Mouse (Mus musculus): ENCODE measurements around the gene Gm11627.
"Not testable (repeated sequence)": the region's sequence is repeated elsewhere in the genome, so short reads cannot be mapped to it uniquely, and the experiment has no call there.

The Gm11627 gene

DNA sequence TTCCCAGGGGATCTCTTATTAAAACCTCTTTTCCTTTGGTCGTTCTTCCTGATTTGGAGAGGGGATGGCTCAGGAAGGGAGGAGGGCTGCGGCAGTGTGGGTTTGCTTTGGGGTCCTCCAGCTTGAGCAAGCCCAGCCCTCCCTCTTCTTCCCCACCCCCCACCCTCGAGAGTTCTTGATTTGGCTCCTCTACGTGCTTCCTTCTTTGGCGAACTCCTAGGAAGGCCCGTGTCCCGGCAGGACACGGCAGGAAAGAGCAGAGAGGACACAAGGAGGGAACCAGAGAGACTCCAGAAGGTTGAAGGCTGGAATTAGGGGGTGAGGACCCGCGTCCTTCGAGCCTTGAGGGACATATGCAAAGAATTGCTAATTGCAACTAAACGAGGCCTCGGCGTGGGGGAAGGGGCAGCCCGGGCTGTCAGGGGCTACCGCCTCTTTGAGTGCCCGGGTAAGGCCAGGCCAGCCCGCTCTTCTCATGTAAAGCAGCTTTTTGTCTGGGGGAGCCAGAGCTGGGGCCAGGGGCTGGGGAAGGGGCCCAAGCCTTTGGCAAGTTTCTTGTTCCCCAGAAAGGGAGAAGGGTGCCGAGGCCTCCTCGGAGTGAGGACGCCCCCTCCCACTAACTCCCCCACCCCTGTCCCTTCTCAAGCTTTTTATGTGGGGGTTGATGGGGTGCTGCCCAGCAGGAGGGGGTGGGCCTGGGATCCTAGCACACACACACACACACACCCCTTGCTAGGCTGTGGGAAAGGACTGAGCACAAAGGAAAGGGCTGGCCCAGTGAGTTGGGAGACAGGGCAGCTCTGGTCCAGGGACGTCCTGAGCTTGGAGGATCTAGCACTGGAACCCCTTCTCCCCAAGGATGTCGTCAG lies at the start of gene Gm11627:
Gm11627 (minus strand) TSS at position 297 of the 869 bp plus-strand sequence.
- in situ Hi-C loops (cut with MseI, MboI) = loop anchor here in 1 of 2 experiments (5.0 kb wide), 1 partner anchor 73 kb away; no protein-coding TSS in a partner anchor

DNA sequence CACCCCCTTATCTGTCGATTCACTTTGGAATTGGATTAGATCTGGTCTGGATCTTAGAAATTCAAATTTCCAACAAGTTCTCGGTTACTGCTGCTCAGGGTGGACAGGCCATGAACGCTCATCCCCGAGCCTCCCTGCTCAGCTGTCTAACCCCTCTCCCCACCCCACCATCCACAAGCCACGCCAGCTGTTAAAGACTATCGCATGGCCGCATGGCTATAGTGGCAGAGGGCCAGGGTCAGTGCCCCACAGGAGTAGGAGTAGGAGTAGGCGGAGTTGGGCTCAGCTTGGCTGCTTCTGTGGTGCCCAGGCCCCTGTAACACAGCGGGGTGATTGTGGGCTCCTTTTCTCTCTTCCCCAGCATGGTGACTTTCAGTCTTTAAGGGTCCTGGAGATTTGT lies 49.3 kb upstream of the Gm11627 start:
- in situ Hi-C loops (cut with MseI, MboI) = no loop called here

DNA sequence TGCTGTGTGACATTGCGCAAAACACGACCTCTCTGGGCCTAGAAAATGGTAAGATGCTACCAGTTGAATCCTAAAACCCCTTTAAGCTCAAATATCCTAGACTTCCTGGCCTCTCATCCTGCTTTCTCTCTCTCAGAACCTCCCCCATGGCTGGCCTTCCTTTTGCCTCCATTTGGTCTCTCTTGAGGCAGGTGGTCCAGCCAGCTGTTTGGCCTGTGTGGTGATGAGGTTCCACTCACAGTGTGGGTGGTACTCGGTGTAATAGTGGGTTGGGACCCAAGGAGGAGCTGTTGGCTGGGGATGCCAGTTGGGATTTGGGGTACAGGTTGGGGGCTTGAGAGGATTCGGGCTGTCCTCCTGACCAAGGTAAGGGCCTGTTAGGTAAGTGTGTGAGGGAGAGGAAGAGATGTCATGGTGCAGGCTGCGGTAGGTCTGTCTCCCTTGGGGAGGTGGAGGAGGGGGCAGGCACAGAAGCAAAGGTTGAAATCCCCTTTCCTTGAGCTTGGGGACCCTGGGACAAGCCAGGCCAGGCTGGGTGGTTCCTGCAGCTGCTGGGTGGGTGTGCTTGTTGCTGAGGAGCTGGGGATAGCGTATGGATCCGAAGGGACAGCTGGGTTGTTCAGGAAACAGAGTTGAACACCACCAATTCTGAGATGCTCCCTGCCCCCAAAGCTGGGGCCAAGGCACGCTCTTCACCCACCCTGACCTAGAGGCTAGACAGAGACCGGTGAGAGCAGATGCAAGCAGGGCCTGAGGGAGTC lies 48.1 kb upstream of the Gm11627 start:
- in situ Hi-C loops (cut with MseI, MboI) = no loop called here

DNA sequence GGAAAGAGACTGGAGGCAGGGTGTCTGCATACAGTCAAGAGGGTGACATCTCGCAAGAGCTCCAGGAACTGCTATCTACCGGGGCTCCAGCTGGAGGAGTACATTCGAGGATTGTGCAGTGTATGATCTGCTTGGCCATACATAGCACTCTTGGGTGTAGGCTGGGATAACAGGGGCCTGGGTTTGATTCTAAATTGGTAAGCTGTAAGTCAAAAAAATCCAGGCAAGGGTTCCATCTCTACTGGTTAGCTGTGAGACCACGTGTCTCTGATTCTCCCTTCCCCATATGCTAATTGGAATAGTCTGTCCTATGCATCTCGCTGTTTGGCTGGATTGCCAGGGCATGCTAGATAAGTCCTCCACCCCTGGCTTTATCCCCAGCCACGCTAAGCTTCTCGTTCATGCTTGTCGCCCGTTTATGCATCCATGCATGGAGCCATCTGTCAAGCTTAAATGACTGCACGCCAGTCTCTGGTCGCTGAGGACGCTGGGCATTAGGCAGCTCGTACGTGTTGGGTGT lies 45.7 kb upstream of the Gm11627 start:
- in situ Hi-C loops (cut with MseI, MboI) = no loop called here

DNA sequence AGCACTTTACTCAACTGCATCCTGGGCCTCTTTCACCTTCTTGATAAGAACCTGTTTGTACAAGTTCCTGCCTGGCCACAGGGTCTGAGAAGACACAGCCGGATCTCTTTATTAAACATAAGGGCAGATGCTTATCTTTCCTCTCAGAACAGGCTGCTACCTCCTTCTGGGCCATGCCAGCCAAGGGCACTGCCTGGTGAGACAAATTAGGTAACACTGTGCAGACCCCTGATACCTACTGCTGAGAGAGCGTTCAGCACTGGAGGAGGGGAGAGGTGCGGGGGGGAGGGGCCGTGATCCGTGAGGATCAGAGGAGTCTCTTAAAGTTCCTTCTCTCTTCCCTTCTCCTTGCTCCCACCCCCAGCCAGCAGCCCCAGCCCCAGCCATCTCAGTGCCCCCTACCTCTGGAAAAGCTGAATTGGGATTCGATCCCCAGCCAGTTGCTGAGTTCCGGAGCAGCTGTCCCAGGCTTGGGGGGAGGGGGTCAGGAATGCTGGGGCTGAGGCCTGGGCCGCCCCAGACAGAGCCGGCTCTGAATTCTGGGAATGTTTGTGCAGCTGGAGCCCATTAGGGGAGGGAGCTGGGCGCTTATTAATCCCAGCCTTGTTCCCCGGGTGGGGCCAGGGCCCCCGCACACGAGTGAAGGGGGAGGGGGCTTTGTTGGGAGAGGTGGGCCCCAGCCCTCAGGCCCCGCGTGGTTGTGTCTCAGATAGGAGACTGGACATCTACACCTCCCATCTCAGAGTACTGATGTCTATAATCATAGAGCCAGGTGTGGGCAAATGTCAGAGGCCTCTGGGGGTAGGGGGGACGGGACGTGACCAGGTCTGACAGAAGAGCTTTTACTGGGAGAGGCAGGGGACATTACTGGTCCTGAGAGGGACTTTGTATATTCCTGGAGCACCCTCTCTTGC lies 44.9 kb upstream of the Gm11627 start:
- in situ Hi-C loops (cut with MseI, MboI) = no loop called here

DNA sequence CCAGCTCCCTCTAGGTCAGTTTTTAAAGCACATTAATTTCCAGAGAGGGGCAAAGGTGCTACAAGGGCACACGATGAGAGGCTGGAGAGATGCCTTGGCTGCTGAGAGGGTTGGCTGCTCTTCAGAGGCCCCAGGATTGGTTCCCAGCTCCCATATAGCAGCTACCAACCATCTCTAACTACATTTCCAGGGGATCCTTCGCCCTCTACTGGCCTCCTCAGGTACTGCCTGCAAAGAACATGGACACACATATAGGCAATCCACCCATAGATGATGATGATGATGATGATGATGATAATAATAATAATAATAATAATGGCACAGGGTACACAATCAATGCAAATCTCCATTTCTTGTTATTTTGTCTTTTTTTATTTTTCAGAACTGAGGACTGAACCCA lies 40.2 kb upstream of the Gm11627 start:
- in situ Hi-C loops (cut with MseI, MboI) = no loop called here

DNA sequence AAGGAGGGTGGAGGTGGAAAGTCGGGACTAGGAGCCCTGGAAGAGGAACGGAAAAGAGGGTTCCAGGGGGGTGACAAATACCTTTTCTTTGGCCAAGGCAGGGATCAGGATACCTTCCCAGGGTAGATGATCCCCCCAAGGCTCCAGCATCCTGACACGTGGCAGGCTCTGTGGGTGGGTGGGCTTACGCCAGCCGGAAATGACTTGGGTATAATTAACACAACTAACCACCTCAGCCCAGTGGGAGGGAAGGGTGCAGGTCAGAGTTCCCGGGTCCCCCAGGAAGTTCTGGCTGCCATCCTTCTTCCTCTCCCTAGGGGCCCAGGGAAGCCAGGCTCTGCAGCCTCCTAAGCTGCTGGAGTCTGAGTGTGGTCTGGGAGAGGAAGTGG lies 32.0 kb upstream of the Gm11627 start:
- in situ Hi-C loops (cut with MseI, MboI) = no loop called here

DNA sequence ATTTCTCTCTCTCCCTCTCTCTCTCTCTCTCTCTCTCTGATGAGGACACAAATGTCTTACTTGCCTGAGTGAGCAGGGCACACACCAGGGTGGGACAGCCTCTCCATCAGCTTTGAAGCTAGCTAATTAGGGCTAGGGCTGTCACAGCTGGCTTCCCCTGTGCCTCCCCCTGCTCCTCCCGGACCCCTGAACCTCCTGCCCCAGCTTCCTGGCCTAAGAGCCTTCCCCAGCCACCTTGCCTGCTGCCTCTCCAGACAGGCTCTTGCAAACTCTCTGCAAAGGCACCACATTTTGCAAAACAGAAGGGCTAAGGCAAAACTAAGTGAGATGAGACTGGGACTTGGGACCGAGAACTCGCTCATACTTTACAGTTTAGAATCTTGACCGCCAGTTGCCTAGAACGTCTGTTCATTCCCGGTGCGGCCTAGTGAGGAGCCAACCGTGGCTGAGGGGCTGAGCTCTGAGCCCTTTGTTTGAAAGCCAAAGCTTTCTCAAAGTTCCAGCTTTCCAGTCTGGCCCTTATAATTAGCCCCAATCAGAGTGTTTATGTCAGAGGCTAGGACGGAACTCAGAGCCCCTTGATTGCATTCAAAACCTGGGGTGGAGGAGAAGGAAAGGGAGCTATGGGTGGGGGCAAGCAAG lies 31.5 kb upstream of the Gm11627 start:
- in situ Hi-C loops (cut with MseI, MboI) = no loop called here

DNA sequence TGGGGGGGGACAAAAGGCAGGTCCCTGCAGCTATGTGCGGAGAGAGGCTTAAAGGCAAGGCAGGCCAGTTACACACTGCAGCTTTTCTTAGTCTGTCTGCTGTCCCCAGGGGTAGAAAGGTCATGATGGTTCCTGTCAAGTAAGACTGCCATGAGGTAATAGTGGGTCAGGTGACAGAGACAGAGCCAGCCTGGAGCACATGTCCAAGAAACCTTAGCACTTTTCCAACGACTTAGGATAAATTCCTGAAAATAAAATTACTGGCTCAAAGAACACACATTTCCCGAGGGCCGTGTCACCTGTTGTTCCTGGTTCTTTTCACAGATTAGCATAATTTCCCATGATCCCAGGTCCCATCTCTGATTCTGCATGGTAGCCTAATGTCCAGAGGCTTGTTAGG lies 31.0 kb upstream of the Gm11627 start:
- in situ Hi-C loops (cut with MseI, MboI) = no loop called here

DNA sequence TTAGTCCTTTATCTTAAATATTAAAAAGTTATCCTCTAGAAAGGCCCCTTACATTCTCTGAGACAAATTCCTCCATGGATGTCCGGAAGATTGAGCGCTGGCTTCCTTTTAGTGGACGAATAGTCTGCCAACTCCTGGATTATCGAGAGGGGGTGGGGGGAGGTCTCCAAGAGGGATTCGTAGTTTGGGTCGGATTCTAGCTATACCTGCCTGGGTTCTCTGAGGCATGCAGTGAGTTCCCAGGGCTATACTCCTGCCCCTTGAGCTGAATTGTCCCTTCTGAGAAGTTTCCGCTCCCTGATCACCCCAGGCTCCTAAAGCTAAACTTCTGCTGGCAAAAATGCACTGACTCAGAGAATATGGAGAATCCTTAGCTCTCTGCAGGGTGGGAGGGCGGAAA lies 30.2 kb upstream of the Gm11627 start:
- in situ Hi-C loops (cut with MseI, MboI) = no loop called here

DNA sequence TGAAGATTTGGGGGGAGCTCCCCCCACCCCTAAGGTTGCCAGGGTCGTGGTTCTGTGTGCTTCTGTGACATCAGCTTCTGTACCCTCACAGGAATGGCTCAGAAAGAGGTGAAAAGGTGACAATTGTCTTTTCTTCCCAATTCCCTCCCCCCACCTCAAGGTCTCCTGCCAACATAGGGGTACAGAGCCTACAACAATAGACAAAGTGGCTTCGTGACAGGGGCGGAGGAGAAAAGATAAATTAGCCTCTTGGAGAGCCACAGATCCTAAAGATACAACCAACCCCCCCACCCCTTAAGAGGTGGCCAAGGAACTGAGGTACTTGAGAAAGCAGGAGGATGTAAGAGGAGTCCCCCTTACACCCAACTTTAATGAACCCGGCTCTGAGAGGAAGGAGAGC lies 29.4 kb upstream of the Gm11627 start:
- in situ Hi-C loops (cut with MseI, MboI) = no loop called here

DNA sequence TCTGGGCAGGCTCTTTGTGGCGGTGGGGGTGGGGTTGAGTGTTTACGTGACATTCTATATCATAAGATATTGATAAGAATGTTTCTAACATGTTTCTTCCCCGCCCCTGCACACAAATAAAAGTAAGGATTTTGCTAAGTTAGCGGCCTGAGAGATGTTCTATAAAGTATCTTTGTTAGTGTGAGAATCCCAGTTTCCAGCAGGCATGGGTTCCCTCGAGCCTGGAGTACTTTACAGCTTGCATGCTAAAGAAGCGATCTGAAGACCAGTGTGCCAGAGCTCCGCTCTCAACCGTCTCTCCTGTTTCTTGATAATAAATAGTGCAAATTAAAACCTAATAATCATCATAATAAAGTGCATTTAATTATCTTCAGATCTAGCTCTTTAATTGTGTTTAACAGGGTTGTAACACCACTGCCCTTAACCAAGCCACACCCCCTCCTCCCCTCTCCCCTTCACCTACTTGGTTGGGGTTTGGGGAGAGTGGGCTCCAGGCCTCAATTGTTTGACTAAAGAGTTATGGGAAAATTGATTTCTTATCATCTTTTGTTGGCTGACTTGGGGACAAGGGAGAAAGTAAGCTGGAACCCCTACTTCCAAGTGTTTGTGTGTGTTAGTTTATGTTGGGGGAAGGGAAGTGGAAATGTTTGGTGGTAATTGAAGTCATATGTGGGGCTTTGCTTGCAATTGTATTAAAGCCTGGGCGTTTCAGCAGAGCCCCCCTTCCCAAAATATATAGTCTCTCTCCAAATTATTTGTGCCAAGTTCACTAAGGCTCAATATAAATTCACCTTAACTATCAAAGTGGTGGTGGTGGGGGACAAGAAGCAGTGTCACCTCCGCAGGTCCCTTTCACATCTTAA lies 28.7 kb upstream of the Gm11627 start:
- in situ Hi-C loops (cut with MseI, MboI) = no loop called here

DNA sequence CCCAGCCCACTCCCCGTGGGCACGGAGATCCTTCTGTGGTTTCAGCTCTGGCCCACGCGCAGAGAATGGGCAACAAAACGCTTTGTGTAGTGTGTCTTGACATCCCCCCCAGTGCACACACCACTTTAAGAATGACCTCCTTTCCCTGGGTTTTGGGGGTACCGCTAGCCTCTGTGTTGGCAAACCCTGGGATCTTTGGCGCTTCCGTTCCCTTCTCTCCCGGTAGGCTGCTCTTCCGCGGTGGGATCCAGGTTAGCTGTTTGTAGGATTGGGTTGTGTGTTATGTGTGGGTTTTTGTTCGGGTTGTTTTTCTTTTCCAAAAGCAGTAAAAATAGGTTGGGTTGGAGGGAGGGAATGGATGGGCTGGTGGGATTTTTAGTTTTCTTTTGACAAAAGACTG lies 27.9 kb upstream of the Gm11627 start:
- in situ Hi-C loops (cut with MseI, MboI) = not testable (repeated sequence)

DNA sequence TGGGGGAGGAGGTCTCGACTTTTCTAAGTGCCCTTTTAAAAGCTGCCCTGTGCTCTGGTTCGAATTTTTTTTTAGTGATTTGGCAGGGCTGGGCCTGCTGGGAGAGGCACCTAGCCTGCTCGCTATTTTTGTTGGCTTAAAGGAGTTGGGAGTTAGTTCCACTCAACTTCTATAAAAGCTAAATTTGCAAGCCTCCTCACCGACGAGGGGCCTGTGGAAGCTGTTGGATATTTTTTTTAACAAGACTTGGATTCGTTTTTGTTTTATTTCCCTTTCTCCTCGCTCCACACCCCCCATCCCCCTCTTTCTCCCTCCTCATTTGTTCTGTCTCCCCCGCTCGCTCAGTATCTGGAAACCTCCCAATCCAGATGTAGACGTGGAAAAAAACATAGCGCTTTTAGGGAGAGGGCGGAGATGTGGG lies 27.5 kb upstream of the Gm11627 start:
- in situ Hi-C loops (cut with MseI, MboI) = no loop called here

DNA sequence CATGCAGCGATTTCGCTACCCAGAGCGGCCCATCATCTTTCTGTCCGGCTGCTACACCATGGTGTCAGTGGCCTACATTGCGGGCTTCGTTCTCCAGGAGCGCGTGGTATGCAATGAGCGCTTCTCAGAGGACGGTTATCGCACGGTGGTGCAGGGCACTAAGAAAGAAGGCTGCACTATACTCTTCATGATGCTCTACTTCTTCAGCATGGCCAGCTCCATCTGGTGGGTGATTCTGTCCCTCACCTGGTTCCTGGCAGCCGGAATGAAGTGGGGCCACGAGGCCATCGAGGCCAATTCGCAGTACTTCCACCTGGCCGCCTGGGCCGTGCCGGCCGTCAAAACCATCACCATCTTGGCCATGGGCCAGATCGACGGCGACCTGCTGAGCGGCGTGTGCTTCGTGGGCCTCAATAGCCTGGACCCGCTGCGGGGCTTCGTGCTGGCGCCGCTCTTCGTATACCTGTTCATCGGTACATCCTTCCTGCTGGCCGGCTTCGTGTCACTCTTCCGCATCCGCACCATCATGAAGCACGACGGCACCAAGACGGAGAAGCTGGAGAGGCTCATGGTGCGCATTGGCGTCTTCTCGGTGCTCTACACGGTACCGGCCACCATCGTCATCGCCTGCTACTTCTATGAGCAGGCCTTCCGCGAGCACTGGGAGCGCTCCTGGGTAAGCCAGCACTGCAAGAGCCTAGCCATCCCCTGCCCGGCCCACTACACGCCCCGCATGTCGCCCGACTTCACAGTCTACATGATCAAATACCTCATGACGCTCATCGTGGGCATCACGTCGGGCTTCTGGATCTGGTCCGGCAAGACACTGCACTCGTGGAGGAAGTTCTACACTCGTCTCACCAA lies 26.5 kb upstream of the Gm11627 start:
- in situ Hi-C loops (cut with MseI, MboI) = no loop called here

DNA sequence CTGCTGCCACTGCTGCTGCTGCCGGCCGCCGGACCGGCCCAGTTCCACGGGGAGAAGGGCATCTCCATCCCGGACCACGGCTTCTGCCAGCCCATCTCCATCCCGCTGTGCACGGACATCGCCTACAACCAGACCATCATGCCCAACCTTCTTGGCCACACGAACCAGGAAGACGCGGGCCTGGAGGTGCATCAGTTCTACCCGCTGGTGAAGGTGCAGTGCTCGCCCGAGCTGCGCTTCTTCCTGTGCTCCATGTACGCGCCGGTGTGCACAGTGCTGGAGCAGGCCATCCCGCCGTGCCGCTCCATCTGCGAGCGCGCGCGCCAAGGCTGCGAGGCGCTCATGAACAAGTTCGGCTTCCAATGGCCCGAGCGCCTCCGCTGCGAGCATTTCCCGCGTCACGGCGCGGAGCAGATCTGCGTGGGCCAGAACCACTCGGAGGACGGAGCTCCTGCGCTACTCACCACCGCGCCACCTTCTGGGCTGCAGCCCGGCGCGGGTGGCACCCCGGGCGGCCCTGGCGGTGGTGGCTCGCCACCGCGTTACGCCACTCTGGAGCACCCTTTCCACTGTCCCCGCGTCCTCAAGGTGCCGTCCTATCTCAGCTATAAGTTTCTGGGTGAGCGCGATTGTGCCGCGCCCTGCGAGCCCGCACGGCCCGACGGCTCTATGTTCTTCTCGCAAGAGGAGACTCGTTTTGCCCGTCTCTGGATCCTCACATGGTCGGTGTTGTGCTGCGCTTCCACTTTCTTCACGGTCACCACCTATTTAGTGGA lies 25.7 kb upstream of the Gm11627 start:
- in situ Hi-C loops (cut with MseI, MboI) = no loop called here

DNA sequence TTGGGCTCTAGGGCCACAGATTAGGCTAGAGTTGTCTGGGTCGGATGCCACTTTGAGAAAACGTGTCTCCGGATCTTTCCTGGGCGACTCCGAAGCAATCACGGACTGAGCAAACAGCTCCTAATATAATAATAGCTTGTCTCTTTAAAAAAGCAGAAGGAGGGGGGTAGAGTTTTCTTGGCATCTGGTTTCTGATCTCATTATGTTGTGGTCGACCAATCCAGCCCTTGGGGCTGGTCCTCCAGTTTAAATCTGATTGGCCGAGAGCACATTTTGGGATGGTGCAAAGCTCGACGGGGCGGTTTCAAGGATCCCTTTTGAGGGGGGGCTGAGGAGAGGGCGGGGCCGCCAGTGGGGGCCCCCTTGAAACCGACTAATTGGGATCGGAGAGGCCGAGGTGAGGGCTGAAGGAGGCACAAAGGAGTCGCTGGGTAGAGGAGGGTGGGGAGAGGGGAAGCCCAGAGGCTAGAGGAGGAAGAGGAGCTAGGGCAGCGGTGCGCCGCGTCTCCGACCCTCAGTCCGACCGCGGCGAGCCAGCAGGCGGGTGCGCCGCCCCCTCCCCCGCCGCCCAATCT lies 24.8 kb upstream of the Gm11627 start, which contains the start of gene Fzd2:
Fzd2 (plus strand) TSS at position 387 of the 575 bp plus-strand sequence.
- in situ Hi-C loops (cut with MseI, MboI) = no loop called here

DNA sequence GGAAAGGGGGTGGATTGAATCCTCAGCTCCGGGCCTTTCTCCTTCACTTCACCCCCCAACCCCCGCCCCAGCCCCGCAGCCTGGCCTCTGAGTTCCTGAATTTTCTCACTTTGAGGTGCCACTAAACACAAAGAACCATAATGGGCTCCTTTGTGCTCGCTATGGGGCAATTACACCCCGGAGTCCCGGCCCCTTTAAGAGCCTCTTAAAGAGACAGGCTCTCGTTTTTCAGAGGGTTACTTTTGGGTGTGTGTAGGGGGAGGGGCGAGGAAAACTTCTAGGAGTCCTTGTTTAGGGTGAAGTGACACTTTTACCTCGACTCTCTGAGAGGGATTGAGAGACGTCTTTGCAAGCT lies 24.2 kb upstream of the Gm11627 start:
- in situ Hi-C loops (cut with MseI, MboI) = no loop called here

Data from mouse trophoblast stem cell (cell line).